Mouse (Mus musculus) heart, adult 11 months (tissue): ENCODE data around the gene Naa35.

ENCODE experiments used
- DNase-seq: peaks from one replicate; pipeline ENCODE4 v3.0.0; 2022

The Naa35 gene

GRCm38 (mm10) chr13:59642818-59643217 lies 57.8 kb downstream of the Naa35 start:
- DNase-seq = no peak

DNA sequence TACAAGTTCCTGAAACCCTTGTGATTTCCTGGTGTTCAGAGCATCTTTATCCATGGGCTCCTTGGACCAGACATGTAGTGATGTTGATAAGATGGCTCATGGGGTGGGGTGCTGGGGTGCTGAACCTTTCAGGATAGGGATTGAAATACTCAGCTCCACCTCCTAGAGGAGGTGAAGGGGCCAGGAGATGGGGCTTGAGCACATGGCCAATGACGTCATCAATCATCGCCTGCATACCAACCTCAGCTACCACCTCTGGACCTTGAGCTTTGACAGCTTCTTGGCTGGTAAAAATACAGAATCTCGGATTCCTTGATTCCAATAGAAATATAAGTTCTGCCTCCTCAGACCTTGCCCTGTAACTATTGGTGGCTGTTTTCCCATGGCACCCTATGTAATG lies 60.4 kb downstream of the Naa35 start:
- DNase-seq = no peak

DNA sequence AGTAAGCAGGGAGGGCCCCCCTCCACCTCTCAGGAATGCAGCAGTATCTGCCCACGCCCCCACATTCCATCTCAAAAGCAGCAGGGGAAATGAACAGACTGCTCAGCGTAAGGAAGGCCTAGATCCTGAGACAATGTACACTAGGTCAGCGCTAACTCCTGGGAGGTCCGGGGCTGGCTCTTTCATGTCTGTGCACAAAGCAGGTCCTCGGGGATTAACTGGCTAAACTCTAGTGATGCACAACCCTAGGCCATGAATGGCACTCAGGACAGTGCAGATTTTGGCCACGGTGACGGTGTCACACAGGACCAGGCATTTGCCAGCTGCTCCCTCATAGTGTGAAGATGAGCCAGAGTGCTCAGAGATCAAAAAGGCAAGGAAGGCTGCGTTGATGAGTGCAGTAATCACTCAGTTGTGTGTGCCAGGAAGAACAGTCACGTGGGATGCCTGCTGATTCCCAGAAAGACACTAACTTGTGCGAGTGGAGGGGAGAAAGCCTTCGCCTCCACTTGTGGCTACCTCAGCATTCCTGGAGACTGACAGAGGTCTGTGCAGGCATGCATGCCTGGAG lies 61.7 kb downstream of the Naa35 start:
- DNase-seq = no peak

DNA sequence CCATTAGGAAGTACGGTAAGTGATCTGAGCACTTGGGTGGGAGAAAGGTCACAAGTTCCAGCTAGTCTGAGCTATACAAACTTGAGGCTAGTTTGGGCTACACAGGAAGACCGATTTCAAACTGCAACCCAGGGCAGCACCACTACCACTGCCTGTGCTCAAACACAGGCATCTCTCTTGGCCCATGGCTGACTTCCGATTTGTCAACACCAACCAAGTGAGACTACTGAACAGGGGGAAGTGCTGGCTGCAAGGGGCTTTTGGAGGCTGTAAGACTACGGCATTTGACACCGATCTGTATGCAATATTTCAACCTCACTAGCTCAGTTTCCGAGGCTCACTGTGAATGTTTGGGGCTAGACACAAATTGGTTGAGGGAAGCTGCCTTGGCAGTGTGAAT lies 62.4 kb downstream of the Naa35 start:
- no peak for DNase-seq

- DNase-seq = no peak
These were observed 63.5 kb downstream of the Naa35 start for GRCm38 (mm10) chr13:59648598-59648997.

DNA sequence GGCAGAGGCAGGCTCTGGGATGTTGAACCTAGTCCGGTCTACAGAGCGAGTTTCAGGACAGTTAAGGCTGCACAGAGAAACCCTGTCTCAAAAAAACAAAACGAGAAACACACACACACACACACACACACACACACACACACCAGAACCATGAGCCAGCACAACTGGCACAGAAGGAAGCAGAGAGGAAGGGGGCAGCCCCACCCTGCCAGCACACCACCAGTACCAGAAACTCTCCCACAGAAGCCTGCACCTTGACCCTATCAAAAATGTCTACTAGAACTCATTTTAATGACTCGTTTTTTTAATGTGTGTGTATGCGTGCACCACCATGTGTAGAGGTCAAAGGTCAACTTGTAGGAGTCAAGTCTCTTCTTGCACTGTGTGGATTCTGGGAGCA lies 64.7 kb downstream of the Naa35 start:
- DNase-seq = no peak

- DNase-seq = no peak
These were observed 67.6 kb downstream of the Naa35 start for GRCm38 (mm10) chr13:59652651-59653050.

GRCm38 (mm10) chr13:59653136-59653535 lies 68.1 kb downstream of the Naa35 start:
- DNase-seq = no peak

DNA sequence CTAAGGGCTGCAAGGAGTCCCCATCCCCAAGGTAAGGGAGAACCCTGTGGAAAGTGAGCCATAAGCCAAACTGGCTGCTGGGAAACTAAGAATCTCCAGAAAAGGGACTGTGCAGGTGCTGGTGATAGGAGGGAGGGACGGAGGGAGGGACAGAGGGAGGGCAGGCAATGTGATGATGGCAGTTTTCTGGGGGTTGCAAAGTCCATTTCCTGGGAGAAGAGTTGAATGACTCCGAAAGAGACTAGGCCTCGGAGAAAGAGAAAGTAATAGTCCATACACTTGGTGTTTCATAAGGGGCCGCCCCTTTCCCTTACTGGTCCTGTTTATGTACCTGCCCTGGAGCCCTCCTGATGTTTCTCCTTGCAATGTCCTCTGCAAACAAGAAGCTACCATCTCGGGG lies 69.4 kb downstream of the Naa35 start:
- no peak for DNase-seq

DNA sequence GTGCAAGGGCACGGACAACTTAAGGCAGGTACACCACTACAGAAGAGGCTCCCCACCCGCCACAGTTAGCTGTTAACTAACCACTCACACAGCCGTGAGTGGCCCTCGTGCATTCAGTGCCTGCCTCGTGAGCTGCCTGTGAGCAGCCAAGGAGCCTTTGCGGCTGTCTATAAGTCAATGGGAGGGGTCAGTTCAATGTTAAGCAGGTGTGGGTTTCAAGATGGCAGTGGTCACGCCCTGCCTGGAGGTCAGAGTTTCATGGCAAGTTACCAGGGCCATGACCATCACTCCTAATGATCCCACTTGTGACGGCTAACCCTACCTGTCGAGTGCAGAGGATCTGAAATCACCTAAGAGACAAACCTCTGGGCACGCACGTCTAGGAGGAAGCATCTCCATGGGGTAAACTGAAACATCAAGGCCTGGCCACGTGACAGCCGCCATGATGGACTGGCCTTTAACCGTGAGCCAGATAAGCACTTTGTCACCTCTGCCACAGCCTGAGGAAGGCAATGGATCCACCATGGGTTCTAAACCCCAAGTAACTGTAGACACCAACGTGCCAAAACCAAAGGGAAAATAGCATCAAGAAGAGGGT lies 70.8 kb downstream of the Naa35 start:
- no peak for DNase-seq

DNA sequence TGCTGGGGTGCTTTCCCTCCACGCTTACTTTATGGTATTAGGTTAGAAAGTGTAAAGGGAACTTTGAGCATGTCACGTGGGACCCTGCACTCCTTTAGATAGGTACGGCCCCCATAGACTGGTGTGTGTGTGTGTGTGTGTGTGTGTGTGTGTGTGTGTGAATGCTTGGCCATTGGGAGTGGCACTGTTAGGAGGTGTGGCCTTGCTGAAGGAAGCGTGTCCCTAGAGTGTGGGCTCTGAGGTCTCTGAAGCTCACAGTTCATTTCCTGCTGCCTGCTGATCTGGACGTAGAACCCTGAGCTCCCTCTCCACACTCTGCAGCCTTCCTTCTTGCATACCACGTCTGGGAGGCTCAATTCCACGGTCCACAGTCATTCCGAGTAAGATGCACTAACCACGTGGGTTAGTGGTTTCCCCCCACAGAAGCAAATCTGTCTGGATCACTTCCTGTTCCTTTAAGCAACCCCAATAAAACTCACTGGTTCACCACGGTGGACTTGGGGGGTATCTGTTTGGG lies 71.3 kb downstream of the Naa35 start:
- peak; percentile 91 for DNase-seq

DNA sequence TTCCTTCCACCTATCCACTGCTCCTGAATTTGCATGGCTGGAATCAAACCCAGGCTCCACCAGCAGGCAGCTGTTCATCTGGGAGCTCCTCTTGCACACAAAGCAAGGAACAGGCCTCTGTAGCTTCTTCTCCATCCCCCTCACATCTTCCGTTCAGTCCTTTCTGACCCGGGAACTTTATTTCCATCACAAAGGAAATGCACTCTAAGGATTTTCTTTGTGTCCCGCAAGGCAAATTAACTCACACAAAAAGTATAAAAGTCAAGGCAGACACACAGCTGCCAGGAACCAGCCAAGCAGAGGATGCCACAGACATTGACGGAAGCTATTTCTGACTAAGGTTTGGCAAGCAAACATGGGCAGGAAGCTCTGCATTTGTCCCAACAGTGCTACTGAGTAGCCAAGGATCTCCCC lies 71.9 kb downstream of the Naa35 start:
- peak; percentile 90 for DNase-seq

GRCm38 (mm10) chr13:59657781-59658180 lies 72.7 kb downstream of the Naa35 start:
- no peak for DNase-seq

GRCm38 (mm10) chr13:59660371-59660770 lies 75.3 kb downstream of the Naa35 start:
- no peak for DNase-seq

DNA sequence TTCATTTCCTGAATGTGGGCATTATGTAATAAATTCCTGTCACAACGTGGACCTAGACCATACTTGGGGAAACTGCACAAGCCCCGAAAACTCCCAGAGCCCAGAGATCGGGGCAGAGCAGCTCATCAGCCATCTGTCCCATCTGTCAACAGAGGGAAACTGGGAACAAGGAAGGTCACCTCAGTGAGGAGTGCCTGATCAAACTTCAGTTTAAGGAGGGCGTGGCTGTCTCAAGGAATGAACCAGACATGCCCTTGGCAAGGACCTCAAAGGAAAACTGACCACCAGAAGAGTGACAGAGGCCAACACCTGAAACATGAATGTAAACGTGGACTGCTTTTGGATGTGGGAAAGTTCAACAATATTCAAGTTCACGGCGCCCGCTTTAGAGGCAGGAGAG lies 76.3 kb downstream of the Naa35 start:
- DNase-seq = no peak

DNA sequence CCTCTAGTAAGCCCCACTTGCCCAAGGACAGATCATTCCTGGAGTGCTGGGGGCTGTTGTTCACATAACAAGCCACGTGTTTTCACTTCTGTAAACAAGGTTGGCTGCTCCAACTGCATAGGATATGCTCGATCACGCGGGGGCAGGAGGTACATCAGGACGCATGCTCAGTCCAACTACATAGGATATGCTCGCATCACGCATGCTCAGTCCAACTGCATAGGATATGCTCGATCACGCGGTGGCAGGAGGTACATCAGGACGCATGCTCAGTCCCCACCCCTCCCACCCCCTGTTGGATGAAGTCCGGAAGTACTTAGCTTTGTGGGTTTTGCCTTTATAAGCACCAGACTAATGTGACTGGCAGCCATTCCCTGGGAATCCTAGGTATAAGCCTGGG lies 76.9 kb downstream of the Naa35 start:
- DNase-seq = no peak

DNA sequence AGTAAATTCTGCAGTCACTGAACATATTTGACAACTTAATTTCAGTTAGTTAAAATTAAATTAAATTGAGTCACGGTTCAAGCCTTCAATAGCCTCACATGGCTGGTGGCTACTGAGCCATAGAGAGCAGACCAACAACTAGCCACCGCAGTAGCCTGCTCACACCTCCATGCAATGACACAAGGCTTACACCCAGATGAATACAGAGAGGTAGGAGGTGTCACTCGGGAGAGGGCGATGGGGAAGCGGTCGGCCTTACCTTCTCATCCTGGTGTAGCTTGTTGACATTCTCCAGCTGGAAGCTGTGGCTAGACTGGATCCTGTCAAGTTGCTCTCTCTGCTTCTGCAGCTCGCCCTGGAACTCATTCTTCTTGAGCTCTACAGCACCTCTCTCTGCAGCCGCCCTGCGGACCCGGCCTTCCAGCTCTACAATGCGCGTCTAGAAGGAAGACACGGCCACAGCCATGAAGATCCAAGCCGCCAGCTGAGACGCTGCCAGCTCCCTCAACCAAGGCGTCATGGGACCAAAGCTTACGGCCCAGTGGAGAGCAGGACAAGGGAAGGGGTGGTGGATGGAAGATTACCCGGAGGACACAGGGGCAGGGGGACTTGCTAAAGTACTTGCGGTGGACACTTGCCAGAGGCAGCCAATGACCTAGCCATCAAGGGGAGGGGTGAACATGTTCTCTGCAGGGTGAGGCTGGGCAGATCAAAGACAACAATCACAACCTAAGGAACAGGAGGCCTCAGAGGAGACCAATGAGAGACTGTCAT lies 79.1 kb downstream of the Naa35 start:
- no peak for DNase-seq

DNA sequence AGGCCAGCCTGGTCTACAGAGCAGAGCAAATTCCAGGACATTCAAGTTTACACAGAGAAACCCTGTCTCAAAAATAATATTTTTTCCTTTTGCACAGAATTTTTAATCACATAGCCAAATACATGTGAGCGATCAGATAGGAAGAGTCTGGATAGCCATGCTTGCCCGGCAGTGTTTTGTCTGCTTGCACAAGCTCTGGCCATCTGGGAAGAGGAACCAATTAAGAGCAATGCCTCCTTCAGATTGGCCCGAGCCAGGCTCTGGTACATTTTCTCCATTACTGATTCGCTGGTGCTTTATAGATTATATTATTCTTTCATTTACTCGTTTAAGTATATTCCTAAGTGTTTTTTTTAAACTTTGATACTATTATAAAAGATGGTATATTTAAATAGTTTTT lies 82.7 kb downstream of the Naa35 start:
- no peak for DNase-seq

DNA sequence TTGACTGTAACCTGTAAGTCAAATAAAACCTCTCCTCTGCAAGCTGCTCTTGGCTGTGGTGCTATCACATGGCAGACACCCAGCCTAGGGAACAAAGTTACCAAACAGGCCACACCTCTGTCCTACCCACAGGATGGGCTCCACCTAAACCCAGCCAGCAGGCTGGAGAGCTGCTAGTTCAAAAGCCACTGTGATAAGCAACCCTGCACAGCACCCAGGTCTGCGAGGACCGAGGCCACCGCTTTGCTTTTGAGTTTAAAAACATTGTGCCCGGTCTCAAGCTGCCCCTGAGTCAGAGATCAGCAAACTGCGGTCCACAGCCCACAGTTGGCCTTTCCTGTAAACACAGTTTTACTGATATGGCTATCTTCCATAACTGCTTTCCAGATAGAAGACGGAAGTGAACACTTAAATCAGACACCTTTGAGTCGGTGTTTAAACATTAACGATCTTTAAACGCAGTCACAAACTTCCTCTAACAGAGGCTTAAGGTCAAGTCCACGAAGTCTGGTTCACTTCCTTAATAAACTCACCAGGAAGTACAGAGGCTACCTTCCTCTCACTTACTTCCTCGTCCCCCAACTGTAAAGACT lies 83.5 kb downstream of the Naa35 start:
- peak; percentile 98 for DNase-seq

DNA sequence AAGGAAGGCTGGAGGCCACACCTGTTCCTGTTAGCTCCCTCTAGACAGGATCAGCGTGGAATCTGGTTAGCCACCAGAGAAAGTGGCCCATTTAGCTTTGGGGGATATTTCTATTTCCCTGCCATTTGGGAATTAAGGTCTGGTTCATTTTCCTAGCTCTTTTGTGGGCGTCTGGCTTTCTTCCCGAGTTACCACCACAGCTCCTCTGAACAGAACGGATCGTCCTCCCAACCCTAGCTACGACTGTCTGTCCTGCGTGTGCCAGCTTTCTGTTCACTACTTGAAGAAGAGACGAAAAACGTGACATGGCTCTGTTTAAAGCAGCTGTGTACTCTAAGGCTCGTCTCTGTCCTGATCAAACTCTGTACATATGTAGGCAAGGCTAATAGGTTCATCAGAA lies 84.9 kb downstream of the Naa35 start:
- DNase-seq = no peak

DNA sequence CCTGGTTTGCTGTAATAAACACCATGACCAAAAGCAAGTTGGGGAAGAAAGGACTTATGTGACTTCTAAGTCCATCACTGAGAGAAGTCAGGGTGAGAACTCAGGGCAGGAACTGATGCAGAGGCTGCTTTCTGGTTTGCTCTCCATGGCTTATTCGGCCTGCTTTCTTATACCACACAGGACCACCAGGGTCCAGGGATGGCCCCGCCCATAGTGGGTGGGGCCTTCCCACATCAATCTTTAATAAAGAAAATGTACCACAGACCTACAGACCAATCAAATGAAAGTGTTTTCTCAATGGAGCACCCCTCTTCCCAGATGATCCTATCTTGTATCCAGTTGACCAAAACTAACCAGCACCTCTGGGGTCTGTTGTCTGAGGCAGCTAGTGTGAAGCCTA lies 86.5 kb downstream of the Naa35 start:
- DNase-seq = no peak

GRCm38 (mm10) chr13:59672248-59672647 lies 87.2 kb downstream of the Naa35 start:
- no peak for DNase-seq

DNA sequence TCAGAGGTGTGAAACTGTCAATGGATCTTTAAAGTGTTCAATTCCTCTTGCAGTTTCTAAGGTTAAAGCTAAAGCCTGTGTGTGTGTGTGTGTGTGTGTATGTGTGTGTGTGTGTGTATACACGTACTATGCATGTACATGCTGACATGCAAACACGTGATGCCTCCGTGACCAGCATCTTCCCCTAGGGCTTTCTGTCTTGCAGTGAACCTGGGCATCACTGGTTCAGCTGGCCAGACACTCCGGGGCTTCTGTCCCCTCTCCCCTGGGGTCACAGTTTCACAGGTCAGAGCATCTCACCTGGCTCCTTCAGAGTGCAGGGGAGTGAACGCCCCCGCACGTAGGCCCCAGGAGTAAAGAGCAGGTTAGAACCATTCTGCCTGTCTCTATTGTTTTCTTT lies 88.5 kb downstream of the Naa35 start:
- DNase-seq = no peak

DNA sequence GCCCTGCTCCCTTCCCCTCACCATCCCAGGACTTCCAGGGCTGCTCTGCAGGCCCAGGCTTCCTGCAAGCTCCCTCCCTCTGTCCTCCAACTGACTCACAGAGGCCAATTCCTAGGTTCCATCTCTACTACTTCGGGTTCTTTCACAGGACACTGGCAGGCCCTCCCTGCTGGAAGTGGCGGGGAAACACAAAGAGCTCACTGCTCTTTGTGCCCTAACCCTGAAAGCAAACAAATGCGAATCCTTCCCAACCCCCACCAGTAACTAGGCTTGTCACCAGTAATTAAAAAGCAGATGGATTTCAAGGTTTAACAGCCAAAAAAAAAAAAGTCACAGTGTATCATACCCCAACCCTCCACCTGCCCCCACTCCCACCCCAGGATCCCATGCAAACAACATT lies 89.2 kb downstream of the Naa35 start:
- DNase-seq = no peak
